Mouse (Mus musculus): ENCODE measurements around the gene Uso1.

DNA sequence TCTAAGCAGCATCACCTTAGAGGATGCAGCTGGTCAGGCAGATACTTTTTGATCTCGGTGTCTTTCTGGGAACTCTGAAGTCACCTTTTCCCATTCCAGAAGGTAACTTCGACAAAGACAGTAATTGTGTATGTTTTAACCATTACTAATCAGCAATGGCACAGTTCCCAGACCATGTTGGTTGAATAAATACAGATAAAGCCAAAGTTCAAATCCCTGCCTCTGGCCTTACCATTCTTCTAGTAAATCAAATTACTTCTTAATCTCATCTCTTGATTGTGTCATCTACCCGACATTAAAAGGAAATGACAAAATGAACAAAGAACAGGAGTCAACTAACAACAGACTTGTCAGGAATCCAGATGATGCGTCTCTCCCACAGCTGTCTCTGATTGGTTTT lies 16.1 kb upstream of the Uso1 start:
- TF ChIP-seq EP300 (IDR thresholded peaks at IDR 0.05; ENCODE audit: low read depth) (no peak), CTCF (IDR thresholded peaks at IDR 0.05; ENCODE audit: low read depth) (no peak)
